Mouse (Mus musculus) layer of hippocampus, postnatal 25 days (tissue): ENCODE measurements around the gene Notch3. TPM values are rescaled to one million over a fixed set of nuclear protein-coding genes. Genes with fewer than 3 reads are reported as not detected.
A peak's percentile ranks its signal among the peaks of the same experiment; 100 is the strongest.
"Not testable (repeated sequence)": the region's sequence is repeated elsewhere in the genome, so short reads cannot be mapped to it uniquely, and the experiment has no call there.

Experiments used
- DNase-seq, 2 experiments: peaks; one replicate each; pipeline ENCODE4 v3.0.0; 2022; ENCODE audit warnings: mixed read lengths in 2 of 2, low spot score in 1 of 2; ENCODE audit errors: extremely low spot score in 1 of 2
- total RNA-seq, 2 experiments: library from RNA; stranded (reverse); gene quantifications; 2 replicates each; pipeline ENCODE4 v1.2.3; 2021

Gene Notch3
- total RNA-seq = 10 to 100 TPM in 1 of 2 experiments, 1 to 10 TPM in 1; 7.0 to 10.3 TPM

DNA sequence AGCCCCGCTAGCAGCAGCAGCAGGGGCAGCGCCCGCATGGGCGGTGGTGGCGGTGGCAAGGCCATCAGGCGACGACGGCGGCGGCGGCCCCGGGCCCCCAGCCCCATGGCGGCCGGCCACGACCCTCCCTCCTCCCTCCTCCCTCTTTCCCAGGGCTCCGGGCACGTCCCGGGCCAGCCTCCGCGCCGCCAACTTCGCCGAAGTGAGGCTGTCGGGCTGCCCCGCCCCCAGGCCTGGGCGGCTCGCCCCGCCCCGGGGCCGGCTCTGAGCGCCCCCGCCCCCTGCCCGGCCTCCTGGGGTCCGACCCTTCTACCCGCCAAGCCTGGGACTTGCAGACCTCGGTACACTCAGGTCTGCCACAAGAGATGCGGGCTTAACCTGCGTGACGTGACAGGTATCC, at the start of gene Notch3:
Gene Notch3, minus strand, starts transcription at position 166 of the 400 bp plus-strand sequence.
- no peak for DNase-seq

DNA sequence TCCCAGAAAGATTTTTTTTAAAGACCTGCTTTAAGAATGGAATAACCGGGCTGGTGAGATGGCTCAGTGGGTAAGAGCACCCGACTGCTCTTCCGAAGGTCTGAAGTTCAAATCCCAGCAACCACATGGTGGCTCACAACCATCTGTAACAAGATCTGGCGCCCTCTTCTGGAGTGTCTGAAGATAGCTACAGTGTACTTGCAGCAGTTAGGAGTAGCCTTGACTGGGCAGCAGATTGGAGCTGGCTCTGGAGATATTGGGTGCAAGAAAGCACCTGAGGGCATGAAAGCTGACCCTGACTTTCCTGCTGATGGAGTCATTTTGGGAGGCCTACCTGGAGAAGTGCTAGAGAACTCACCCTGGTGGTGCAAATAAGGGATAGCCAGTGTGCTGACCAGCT, 48.9 kb upstream of the Notch3 start:
- DNase-seq = not testable (repeated sequence)

- not testable (repeated sequence) for DNase-seq
These were observed 44.9 kb upstream of the Notch3 start for GRCm38 (mm10) chr17:32211554-32211953.

- peak; percentile 36 to 78 for DNase-seq
These were observed 43.1 kb upstream of the Notch3 start for GRCm38 (mm10) chr17:32209752-32210151.

- no peak for DNase-seq
These were observed 42.5 kb upstream of the Notch3 start for GRCm38 (mm10) chr17:32209144-32209543.

GRCm38 (mm10) chr17:32207586-32208245, 41.1 kb upstream of the Notch3 start:
- DNase-seq = no peak

DNA sequence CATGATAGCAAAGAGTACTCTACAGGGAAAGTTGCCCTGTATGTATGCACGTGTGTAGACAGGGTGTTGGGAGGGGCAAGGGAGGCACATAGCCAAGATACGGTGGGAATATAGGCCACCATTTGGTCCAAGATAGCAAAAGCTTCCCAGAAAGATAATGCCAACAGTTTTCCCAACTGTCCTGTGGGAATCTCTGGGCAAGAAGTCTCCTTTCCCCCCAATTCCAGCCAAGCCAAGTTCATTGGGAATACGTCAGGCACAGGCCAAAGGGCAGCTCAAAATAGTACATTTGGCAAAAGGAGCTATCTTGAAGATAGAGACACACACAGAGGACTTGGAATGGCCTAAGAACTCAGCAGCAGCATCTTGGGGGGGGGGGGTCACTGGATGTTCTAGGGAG, 38.7 kb upstream of the Notch3 start:
- no peak for DNase-seq

DNA sequence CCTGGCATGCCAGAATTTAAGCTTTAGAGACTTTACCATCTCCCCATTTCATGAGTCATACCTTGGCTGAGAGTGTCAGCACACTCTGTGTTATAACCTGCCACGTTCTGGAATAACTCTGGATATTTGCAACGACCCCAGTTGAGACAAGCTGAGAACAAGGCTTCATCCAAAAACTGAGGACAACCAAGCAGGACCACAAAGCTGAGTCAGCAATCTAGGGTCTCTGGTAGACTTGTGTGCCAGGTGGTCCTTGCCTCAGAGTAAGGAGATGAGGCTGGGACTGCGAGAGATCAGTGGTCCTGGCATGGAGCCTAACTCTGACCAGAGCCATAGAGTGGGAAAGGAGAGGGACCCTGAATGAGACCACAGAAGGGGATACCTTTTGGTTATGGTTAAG, 36.3 kb upstream of the Notch3 start:
- no peak for DNase-seq

GRCm38 (mm10) chr17:32201086-32201485, 34.4 kb upstream of the Notch3 start:
- no peak for DNase-seq

DNA sequence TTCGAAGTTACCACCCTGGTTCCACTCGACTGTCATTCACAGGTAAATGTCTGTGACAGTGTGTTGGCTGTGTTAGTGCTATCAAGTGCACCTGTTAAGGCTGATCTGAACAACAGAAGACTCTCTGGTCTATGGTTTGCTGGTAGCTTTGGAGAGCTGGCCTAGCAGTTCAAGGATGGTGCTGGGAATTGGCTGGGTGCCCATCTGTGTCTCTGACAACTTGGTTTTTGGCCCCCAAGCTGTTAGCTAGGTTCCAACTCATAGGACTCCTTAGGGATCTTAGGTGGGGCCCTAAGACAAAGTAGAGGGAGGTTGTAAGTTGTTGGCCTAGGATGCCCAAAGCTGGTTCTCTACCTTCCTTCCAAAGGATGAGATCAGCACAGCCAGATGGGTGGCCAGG, 33.1 kb upstream of the Notch3 start:
- no peak for DNase-seq

- DNase-seq = no peak
These were observed 30.5 kb upstream of the Notch3 start for GRCm38 (mm10) chr17:32197156-32197555.

GRCm38 (mm10) chr17:32195725-32196124, 29.1 kb upstream of the Notch3 start:
- DNase-seq = no peak

DNA sequence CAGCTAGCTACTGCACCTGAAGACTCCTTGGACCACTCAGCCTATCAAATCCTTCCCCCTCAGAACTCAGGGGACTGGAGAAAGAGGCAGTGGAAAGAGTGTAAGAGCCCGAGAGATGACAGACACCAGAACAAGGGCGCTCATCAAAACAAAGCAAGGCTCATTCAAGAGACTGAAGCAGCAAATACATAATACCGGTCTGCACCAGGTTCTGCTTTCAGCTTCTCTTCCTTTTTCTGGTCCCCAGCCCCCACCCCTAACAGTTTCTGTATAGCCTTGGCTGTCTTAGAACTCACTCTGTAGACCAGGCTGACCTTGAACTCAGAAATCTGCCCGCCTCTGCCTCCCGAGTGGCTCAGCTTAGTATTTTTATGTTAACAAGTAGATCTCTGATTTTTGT, 26.4 kb upstream of the Notch3 start:
- DNase-seq = no peak

DNA sequence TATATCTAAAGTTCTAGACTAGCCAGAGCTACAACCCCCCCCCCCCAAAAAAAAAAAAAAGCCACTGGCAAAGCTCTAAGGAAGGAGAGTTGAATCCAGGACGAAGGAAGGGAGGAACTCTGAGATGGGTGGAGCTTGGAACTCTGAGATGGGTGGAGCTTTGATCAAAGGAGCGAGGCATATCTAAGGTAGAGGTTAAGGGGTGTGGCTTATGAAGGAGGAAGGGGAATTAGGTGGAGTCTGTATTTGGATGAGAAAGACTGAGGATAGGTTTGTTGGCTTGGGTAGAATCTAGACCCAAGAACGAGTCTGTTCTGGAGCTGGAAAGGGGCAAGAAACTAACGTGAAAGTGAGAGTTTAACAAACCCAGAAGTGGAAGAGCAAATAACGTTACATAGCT, 23.2 kb upstream of the Notch3 start:
- DNase-seq = no peak

DNA sequence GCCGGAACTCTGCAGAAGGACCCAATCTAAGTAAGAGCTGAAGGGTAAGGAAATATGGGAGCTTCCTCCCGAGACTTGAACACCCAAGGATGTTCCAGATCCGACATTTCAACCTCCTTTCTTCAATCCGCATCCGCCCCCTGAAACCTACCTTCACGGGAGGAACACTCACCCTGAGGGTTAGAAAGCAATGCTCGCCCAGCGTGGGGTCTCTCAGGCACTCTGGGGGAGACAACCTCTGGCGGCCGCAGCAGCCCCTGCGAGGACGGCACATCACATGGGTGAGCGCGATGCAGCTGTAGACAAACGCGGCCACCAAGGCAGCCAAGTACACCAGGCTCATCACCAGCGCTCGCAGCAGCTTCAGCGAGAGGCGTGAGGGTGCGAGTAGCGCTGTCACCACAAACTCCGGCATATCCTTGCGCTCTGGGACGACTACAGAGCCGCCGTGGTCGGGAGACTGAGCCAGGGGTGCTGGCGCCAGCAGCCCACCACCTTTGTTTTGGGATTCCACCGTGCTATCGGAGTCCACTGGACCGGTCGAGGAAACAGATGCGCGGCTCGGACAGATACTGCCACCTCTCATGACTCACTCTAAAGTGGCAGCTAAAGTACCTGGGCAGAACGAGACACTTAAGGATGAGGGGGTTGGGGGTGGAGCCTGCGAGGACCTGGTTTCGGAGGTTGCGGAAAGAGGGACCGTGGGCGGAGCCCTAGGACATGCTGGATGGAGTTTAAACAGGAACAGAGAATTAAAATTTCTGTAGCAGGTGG, 22.4 kb upstream of the Notch3 start, which contains the start of gene Ephx3:
Gene Ephx3, minus strand, starts transcription at position 687 of the 774 bp plus-strand sequence.
- no peak for DNase-seq

- DNase-seq = no peak
These were observed 16.4 kb upstream of the Notch3 start for GRCm38 (mm10) chr17:32183017-32183416.

GRCm38 (mm10) chr17:32179621-32180491, 13.2 kb upstream of the Notch3 start:
- no peak for DNase-seq

GRCm38 (mm10) chr17:32176919-32177318, 10.3 kb upstream of the Notch3 start:
- no peak for DNase-seq

DNA sequence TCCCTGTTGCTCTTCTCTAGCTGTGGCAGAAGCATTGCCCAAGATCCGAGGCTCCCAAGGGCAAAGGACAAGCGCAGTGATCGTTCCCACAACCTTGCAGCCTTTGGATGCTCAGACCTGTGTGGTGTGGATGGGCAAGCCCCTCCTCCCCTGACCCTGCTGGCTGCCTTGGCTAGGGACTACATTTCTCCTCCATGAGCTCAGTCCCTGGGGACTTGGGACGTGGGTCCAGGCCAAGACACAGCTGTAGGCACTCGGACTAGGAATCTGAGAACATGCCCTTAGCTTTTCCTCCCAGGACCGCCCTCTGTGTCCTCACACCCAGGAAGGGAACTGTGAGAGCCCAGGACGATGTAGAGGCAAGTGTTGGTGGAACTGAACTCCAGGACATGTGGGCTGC, 6.5 kb upstream of the Notch3 start:
- no peak for DNase-seq

GRCm38 (mm10) chr17:32172485-32172884, 5.8 kb upstream of the Notch3 start:
- DNase-seq = no peak
